Mouse (Mus musculus) hindbrain, postnatal 0 days (tissue): ENCODE results near the gene Cntnap4. TPM values are rescaled to one million over a fixed set of nuclear protein-coding genes. Genes with fewer than 3 reads are reported as not detected.

ENCODE experiments used
- ATAC-seq: fragments of 200-750 bp; cut with Nextera tagmentation; 2 replicates; pipeline ENCODE4 v1.8.0; 2017; ENCODE audit warnings: mild to moderate bottlenecking, moderate TSS enrichment, moderate library complexity
- DNase-seq: peaks from one replicate; pipeline ENCODE4 v3.0.0-alpha.2; 2015; ENCODE audit warnings: low spot score
- H3K27ac ChIP-seq: fragments of 300-500 bp; sonication (generic); 2 replicates; pipeline ENCODE4 v1.5.1; 2014; ENCODE audit warnings: mild to moderate bottlenecking
- H3K27me3 ChIP-seq: fragments of 300-500 bp; sonication (generic); 2 replicates; pipeline ENCODE4 v1.6.1; 2014; ENCODE audit warnings: low read length, mixed read lengths; ENCODE audit not compliant: insufficient read depth
- H3K36me3 ChIP-seq: fragments of 300-500 bp; sonication (generic); 2 replicates; pipeline ENCODE4 v1.6.1; 2014; ENCODE audit warnings: low read length, mixed read lengths; ENCODE audit not compliant: insufficient read depth
- H3K4me1 ChIP-seq: fragments of 300-500 bp; sonication (generic); 2 replicates; pipeline ENCODE4 v1.6.1; 2014; ENCODE audit warnings: antibody characterized with exemption, low read length, mixed read lengths; ENCODE audit not compliant: insufficient read depth
- H3K4me2 ChIP-seq: fragments of 300-500 bp; sonication (generic); 2 replicates; pipeline ENCODE4 v1.6.1; 2014; ENCODE audit warnings: low read depth, mild to moderate bottlenecking, low read length, moderate library complexity, mixed read lengths
- H3K4me3 ChIP-seq: fragments of 300-500 bp; sonication (generic); 2 replicates; pipeline ENCODE4 v1.5.1; 2014; ENCODE audit warnings: low read length
- H3K9ac ChIP-seq: fragments of 300-500 bp; sonication (generic); replicated peaks from 2 replicates; pipeline ENCODE4 v1.6.1; 2014; ENCODE audit warnings: mild to moderate bottlenecking, low read length, moderate library complexity, mixed read lengths
- H3K9me3 ChIP-seq: fragments of 300-500 bp; sonication (generic); 2 replicates; pipeline ENCODE4 v1.6.1; 2016; ENCODE audit warnings: low read length, mixed read lengths
- CTCF ChIP-seq: IDR thresholded peaks from 2 replicates; pipeline ENCODE4 v1.5.1; 2016; ENCODE audit warnings: antibody characterized with exemption, control low read depth, low read depth
- WGBS: fragments of 180-500 bp; shearing (Covaris S2); extraction: QIAGEN DNeasy Blood & Tissue Kit; methylation state at CpG from one replicate; pipeline ENCODE4 v1.1.7; 2014; 5-methylcytosine and 5-hydroxymethylcytosine counted together
- polyA plus RNA-seq: library from polyadenylated mRNA; unstranded; fragments of >200 nt; fragmentation: Nextera tagmentation; extraction: Ambion mirVana; gene quantifications from 2 replicates; pipeline ENCODE4 v1.2.1, GENCODE M21; 2015
- total RNA-seq: library from RNA; depleted of rRNA; stranded (reverse); fragments of >200 nt; gene quantifications from 2 replicates; pipeline ENCODE4 v1.2.3, GENCODE M21; 2014

The Cntnap4 gene
- total and polyA plus RNA-seq, 2 experiments from 2014 or later = 15.8 to 43.0 TPM

DNA sequence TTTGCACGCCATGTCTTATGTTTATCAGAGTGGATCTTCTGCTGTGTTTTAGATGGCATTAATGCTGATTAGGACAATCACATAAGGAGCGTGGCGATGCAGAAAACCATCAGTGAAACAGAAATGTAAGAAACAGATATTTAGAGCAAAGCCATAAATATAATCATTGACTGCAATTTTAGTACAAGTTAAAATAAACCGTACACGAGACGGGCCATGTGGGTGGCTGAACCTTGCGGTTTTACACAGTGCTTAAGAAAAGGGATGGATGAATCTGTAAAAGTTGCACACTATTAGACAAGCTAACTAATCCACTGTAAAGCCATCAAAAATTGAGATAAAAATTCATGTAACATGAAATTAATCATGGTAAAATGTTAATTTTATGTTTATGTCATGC is 58.9 kb downstream of the Cntnap4 start:
- Histone ChIP-seq H3K9ac (no peak overlapping the region), H3K4me1 (no peaks in the 10 kb centered on the region), H3K4me2 (no peak overlapping the region), H3K27ac (no peak overlapping the region), H3K36me3 (no peaks in the 10 kb centered on the region), H3K4me3 (no peak overlapping the region), H3K9me3 (no peaks in the 10 kb centered on the region), H3K27me3 (no peaks in the 10 kb centered on the region)
- no peak for ATAC-seq
- no peak for TF ChIP-seq CTCF
- 83% methylated on average over 7 of the region's 7 CpGs for WGBS
- DNase-seq = no peak

- no peaks in the 10 kb centered on the region for H3K27me3 ChIP-seq
- WGBS = 45% methylated on average over 4 of the region's 4 CpGs
- H3K4me1 ChIP-seq = 0 out of 2 replicates have a peak, but pooled peaks cover 3% of the 10 kb centered on the region
- H3K9me3 ChIP-seq = no peaks in the 10 kb centered on the region
- no peak for TF ChIP-seq CTCF
- no peaks in the 10 kb centered on the region for H3K36me3 ChIP-seq
- no peak for ATAC-seq
- no peak overlapping the region for H3K9ac ChIP-seq
- H3K4me3 ChIP-seq = no peak overlapping the region
- H3K4me2 ChIP-seq = no peak overlapping the region
- H3K27ac ChIP-seq = no peak overlapping the region
- DNase-seq = peak; percentile 66
Observed at GRCm38 (mm10) chr8:112652657-112653056, 82.8 kb downstream of the Cntnap4 start.

GRCm38 (mm10) chr8:112653276-112653675 is 83.4 kb downstream of the Cntnap4 start:
- Histone ChIP-seq H3K27me3 (no peaks in the 10 kb centered on the region), H3K4me1 (0 out of 2 replicates have a peak, but pooled peaks cover 3% of the 10 kb centered on the region), H3K9me3 (no peaks in the 10 kb centered on the region), H3K9ac (no peak overlapping the region), H3K27ac (no peak overlapping the region), H3K4me3 (no peak overlapping the region), H3K4me2 (no peak overlapping the region), H3K36me3 (no peaks in the 10 kb centered on the region)
- 63% methylated on average over 1 of the region's 1 CpGs for WGBS
- no peak for ATAC-seq
- DNase-seq = peak; percentile 23
- TF ChIP-seq CTCF = no peak

DNA sequence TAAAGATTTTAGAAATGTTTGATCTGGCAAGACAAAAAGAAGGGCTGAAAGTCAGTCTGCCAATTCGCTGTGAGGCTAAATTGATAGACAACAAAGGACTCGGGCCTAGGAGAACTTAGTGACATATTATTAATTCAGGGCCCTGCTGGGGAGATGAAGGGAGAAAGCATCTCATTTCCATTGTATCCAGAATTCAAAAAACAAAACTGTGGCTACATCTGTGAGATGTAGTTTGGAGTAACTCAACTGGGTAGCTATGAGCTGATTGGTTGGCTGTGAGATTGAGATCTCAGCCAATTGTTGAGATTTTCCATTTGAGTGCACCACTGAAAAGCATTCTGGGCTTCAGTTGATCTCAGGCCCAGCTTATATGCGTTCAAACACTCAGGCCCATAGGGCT is 84.2 kb downstream of the Cntnap4 start:
- DNase-seq (peak; percentile 33), ATAC-seq (peak; percentile 69; the same call in 1 of the 2 replicates)
- no peak overlapping the region for H3K4me3 ChIP-seq
- WGBS = 46% methylated on average over 3 of the region's 3 CpGs
- H3K4me2 ChIP-seq = no peak overlapping the region
- no peaks in the 10 kb centered on the region for H3K36me3 ChIP-seq
- H3K4me1 ChIP-seq = 0 out of 2 replicates have a peak, but pooled peaks cover 3% of the 10 kb centered on the region
- TF ChIP-seq CTCF = no peak
- H3K9me3 ChIP-seq = no peaks in the 10 kb centered on the region
- no peak overlapping the region for H3K9ac ChIP-seq
- H3K27ac ChIP-seq = no peak overlapping the region
- no peaks in the 10 kb centered on the region for H3K27me3 ChIP-seq

DNA sequence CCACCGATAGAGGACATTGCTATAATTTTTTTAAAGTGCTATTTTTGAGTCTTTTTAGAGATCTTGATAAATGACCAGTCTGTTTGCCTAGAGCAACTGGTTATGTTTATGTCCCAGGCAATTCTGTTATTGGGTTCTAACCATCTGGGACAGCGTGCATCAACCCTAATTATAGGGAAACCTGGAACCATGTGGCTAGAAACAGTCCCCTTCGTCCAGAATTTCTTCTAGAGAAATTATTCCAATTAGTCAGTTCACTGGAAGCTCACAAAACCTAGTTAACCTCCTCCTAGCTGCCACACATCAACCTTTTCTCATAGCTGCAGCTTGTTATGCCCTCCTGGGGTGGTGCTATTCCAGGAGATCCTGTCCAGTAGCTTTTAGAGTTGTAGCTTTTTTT is 94.2 kb downstream of the Cntnap4 start:
- Histone ChIP-seq H3K36me3 (no peaks in the 10 kb centered on the region), H3K9ac (no peak overlapping the region), H3K4me1 (no peaks in the 10 kb centered on the region), H3K4me3 (no peak overlapping the region), H3K27me3 (no peaks in the 10 kb centered on the region), H3K9me3 (no peaks in the 10 kb centered on the region), H3K27ac (no peak overlapping the region), H3K4me2 (no peak overlapping the region)
- no peak for DNase-seq
- no peak for ATAC-seq
- WGBS = 59% methylated on average over 3 of the region's 3 CpGs
- TF ChIP-seq CTCF = no peak

- H3K27me3 ChIP-seq = no peaks in the 10 kb centered on the region
- no peak for TF ChIP-seq CTCF
- 50% methylated on average over 1 of the region's 1 CpGs for WGBS
- H3K4me1 ChIP-seq = no peaks in the 10 kb centered on the region
- ATAC-seq = no peak
- H3K4me2 ChIP-seq = no peak overlapping the region
- no peak overlapping the region for H3K27ac ChIP-seq
- no peak overlapping the region for H3K9ac ChIP-seq
- peak; percentile 28 for DNase-seq
- no peak overlapping the region for H3K4me3 ChIP-seq
- H3K36me3 ChIP-seq = no peaks in the 10 kb centered on the region
- H3K9me3 ChIP-seq = peaks cover 2% of the 10 kb centered on the region; the same call in 1 of the 2 replicates
Observed at GRCm38 (mm10) chr8:112674671-112675070, 104.8 kb downstream of the Cntnap4 start.

- Histone ChIP-seq H3K36me3 (no peaks in the 10 kb centered on the region), H3K9me3 (no peaks in the 10 kb centered on the region), H3K27ac (no peak overlapping the region), H3K4me1 (no peaks in the 10 kb centered on the region), H3K27me3 (no peaks in the 10 kb centered on the region), H3K9ac (no peak overlapping the region), H3K4me3 (no peak overlapping the region), H3K4me2 (no peak overlapping the region)
- DNase-seq (peak; percentile 52), ATAC-seq (peak; percentile 58; the same call in 1 of the 2 replicates)
- no peak for TF ChIP-seq CTCF
- WGBS = 69% methylated on average over 9 of the region's 9 CpGs
Observed at GRCm38 (mm10) chr8:112681757-112682156, 111.9 kb downstream of the Cntnap4 start.
